Mouse (Mus musculus) ovary, postnatal 36 days (tissue): ENCODE results near the gene Tcl1b4.
A peak's percentile ranks its signal among the peaks of the same experiment; 100 is the strongest.
"Not testable (repeated sequence)": the region's sequence is repeated elsewhere in the genome, so short reads cannot be mapped to it uniquely, and the experiment has no call there.

Experiments
- DNase-seq: peaks from one replicate; pipeline ENCODE4 v3.0.0; 2022; ENCODE audit warnings: low spot score, mixed read lengths

Gene Tcl1b4

GRCm38 (mm10) chr12:105201657-105202056 lies at the start of gene Tcl1b4:
Gene Tcl1b4 (plus strand): TSS chr12:105201957.
- not testable (repeated sequence) for DNase-seq

DNA sequence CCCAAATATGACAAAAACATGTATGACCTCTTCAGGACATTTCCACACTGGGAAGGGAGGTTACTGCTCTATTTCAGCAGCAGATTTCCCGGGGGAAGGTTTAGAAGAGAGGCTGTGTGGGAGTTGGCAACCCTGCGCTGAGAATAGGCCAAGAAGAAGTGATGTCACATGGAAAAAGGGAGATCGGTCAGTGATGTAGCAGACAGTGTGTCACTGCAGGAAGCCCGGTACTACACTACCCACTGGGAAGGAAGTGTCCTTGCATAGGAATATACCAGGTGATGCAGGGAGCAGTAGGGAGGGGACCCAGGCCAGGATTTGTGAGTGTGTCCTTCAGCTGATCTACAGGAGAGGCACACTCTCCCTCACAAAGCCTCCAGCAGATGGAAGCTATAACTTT lies 46.5 kb upstream of the Tcl1b4 start:
- DNase-seq, result not testable (repeated sequence)

DNA sequence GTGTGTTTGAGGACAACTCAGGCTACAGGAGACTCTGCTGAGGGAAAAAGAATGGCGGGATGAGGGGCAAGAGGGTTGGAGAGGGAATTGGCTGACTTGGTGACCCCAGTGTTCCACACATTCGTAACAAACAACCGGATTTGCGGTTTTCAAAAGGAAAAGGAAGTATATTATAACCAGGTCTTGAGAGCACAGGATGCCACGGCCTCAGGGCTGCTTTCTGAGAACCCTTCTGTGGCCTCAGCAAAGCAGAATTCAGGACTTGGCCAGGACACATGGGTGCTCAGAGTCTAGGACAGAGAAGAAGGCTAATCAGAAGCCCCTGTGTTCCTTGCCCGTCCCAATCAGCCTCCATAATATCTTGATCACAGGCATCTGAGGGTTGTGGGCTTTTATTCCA lies 42.9 kb upstream of the Tcl1b4 start:
- no peak for DNase-seq

- no peak for DNase-seq
Observed at GRCm38 (mm10) chr12:105159390-105159789, 42.4 kb upstream of the Tcl1b4 start, which contains the start of gene Tcl1b1. Gene Tcl1b1 (plus strand): TSS chr12:105159690.

GRCm38 (mm10) chr12:105166734-105167133 lies 35.0 kb upstream of the Tcl1b4 start:
- DNase-seq, result no peak

DNA sequence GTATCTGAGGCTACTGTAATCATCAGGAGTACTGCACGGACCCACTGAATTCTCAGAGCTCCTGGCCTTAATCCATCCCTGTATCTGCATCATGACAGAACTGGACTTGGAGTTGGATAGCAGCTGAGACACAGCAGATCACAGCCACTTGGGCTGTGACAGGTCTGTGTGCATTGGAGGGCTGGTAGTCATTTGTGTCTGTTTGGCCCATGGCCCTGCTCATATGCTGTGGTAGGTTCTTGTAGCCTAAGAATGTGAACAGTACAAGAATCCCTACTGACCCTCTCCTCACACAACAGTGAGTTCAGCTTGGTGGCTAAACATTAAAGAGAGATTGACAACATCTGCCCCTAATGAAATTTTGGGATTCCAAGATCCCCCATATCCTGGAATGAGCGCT lies 28.4 kb upstream of the Tcl1b4 start:
- DNase-seq, result no peak

DNA sequence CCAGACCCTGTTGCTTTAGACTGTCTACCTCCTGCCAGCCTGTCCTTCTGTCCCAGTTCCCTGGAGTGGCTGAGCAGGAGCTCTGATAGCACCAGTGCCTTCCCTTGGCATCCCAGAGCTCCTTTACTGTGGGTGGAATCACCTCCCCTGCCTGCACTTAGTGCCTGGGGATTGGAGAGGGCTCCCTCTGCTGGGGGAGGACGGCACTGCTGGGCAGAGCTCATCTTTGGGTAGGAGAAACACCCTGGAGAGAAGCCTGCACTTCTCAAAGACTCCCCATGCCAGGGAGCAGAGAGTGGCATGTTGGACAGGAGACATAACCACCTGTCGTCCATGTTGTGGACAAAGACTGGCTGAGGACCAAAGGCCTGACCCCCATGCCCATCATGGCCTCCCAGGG lies 27.4 kb upstream of the Tcl1b4 start:
- DNase-seq, result peak; percentile 59

DNA sequence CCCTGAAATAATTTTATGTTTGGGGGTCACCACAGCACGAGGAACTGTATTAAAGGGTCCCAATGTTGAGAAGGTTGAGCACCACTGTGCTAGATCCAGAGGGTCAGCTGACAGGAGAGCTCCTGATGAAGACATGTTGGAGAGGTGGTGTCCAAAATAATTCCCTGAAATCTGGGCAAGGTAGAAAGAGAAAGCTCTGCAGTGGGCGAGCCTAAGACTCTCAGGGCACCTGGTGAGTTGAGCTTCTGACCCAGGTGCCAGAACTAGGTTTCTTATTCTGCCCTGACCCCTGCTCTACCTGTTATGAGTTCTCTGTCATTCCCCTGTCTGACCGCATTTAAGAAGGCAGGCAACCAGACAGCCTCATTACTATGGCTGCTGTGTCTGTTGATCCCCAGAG lies 25.7 kb upstream of the Tcl1b4 start, which contains the start of gene Tcl1b5:
Gene Tcl1b5 (plus strand): TSS at position 301 of the 400 bp plus-strand sequence.
- not testable (repeated sequence) for DNase-seq

- DNase-seq, result not testable (repeated sequence)
Observed at GRCm38 (mm10) chr12:105181040-105181644, 20.6 kb upstream of the Tcl1b4 start.

- DNase-seq, result peak; percentile 12
Observed at GRCm38 (mm10) chr12:105188980-105189379, 12.8 kb upstream of the Tcl1b4 start.

GRCm38 (mm10) chr12:105190743-105191142 lies 11.0 kb upstream of the Tcl1b4 start, which contains the start of gene Tcl1b3:
Gene Tcl1b3 (plus strand): TSS chr12:105191043.
- not testable (repeated sequence) for DNase-seq

- DNase-seq, result not testable (repeated sequence)
Observed at GRCm38 (mm10) chr12:105199684-105200497, 1.9 kb upstream of the Tcl1b4 start.

DNA sequence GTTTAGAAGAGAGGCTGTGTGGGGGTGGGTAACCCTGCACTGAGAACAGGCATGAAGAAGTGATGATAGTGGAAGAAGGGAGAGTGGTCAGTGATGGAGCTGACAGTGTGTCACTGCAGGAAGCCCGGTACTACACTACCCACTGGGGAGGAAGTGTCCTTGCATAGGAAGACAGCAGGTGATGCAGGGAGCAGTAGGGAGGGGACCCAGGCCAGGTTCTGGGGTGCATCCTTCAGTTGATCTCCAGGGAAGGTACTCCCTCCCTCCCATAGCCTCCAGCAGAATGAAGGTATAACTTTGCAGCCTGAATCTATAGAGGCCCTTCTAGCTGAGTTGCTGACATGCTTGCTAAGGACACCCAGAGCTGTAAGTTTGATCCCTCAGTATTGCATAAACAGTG lies 5.3 kb downstream of the Tcl1b4 start:
- DNase-seq, result no peak

DNA sequence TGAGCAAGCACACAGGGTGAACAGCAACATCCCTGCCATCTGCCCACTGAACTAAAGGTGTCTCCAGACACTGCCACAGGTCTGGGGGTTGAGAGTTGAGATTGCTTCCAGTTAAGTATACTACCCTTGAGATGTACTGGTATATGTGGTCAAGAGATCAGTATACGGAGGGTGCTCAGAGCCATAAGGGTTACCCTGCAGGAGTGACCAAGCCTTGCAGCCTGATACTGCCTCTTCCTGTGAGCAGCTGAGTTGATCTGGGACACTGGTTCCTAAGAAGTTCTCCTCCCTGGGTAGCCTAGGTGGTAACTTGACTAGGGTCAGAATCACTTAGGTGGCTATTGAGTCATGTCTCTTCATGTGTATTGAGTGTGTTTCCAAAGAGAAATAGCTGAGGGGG lies 6.7 kb downstream of the Tcl1b4 start:
- no peak for DNase-seq

GRCm38 (mm10) chr12:105209231-105209630 lies 7.5 kb downstream of the Tcl1b4 start:
- DNase-seq, result no peak

- DNase-seq, result no peak
Observed at GRCm38 (mm10) chr12:105217101-105217760, 15.5 kb downstream of the Tcl1b4 start.

- no peak for DNase-seq
Observed at GRCm38 (mm10) chr12:105222601-105223319, 21.0 kb downstream of the Tcl1b4 start, which contains the start of gene Tcl1. Gene Tcl1 (minus strand): TSS chr12:105222793.

- no peak for DNase-seq
Observed at GRCm38 (mm10) chr12:105224621-105225320, 23.0 kb downstream of the Tcl1b4 start.

DNA sequence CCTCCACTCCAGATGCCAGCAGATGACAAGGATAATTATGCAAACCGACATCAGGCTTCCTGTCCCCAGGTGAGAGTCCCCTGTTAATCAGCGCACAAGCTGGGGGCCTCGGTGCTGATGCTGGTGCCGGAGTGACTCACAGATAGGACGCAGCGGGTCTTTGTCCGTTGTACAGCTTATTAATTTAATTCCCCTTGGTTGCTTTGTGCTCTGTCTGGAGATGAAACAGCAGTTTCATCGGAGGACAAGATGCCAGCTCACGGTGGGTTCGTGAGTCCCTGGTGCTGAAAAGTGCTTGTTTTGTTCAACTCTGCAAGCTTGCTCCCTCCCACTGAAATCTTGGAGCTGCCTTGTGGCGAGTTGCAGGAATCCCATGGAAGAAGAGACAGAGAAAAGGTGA lies 32.6 kb downstream of the Tcl1b4 start:
- DNase-seq, result no peak

DNA sequence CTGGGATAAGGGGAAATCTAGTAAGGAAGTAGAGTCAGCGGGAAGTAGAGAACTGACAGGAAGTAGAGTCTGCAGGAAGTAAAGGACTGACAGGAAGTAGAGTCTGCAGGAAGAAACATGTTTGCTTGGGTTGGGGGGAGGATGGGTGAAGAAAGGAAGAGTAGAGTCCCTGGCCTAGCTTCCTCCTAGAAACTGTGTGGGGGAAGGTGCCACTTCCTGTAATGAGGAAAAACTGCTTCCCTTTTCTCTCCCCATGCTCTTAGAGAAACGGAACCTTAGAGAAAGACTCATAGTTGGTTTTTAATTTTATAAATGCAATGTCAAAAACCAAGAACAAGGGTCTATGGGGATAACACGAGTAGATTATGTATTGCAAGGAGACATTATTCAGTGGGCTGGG lies 33.3 kb downstream of the Tcl1b4 start:
- no peak for DNase-seq

- DNase-seq, result no peak
Observed at GRCm38 (mm10) chr12:105239060-105239459, 37.3 kb downstream of the Tcl1b4 start.
